Mouse (Mus musculus) stomach, embryonic 16.5 days (tissue): ENCODE results near the gene Pcsk5. TPM values are rescaled to one million over a fixed set of nuclear protein-coding genes. Genes with fewer than 3 reads are reported as not detected.

ENCODE experiments used
- ATAC-seq: fragments of 200-750 bp; cut with Nextera tagmentation; 2 replicates; pipeline ENCODE4 v1.8.0; 2017; ENCODE audit warnings: moderate number of reproducible peaks, moderate TSS enrichment; ENCODE audit not compliant: insufficient read depth, low FRiP score
- H3K27ac ChIP-seq: fragments of 300-500 bp; sonication (generic); 2 replicates; pipeline ENCODE4 v1.5.1; 2014; ENCODE audit warnings: low read length
- H3K27me3 ChIP-seq: fragments of 300-500 bp; sonication (generic); 2 replicates; pipeline ENCODE4 v1.6.1; 2014; ENCODE audit warnings: low read length, control low read depth, mixed read lengths; ENCODE audit not compliant: control insufficient read depth, insufficient read depth
- H3K36me3 ChIP-seq: fragments of 300-500 bp; sonication (generic); 2 replicates; pipeline ENCODE4 v1.6.1; 2014; ENCODE audit warnings: low read length; ENCODE audit not compliant: control insufficient read depth, insufficient read depth
- H3K4me1 ChIP-seq: fragments of 300-500 bp; sonication (generic); 2 replicates; pipeline ENCODE4 v1.6.1; 2014; ENCODE audit warnings: low read length, control low read depth, mixed read lengths; ENCODE audit not compliant: control insufficient read depth, insufficient read depth
- H3K4me2 ChIP-seq: fragments of 300-500 bp; sonication (generic); 2 replicates; pipeline ENCODE4 v1.6.1; 2014; ENCODE audit warnings: low read depth, low read length, mixed read lengths
- H3K4me3 ChIP-seq: fragments of 300-500 bp; sonication (generic); replicated peaks from 2 replicates; pipeline ENCODE4 v1.5.1; 2014; ENCODE audit warnings: mild to moderate bottlenecking, low read length
- H3K9ac ChIP-seq: fragments of 300-500 bp; sonication (generic); 2 replicates; pipeline ENCODE4 v1.6.1; 2014; ENCODE audit warnings: low read length
- H3K9me3 ChIP-seq: fragments of 300-500 bp; sonication (generic); replicated peaks from 2 replicates; pipeline ENCODE4 v1.6.1; 2016; ENCODE audit warnings: low read length, control low read depth; ENCODE audit not compliant: control insufficient read depth
- WGBS: fragments of 180-500 bp; shearing (Covaris S2); extraction: QIAGEN DNeasy Blood & Tissue Kit; methylation state at CpG from one replicate; pipeline ENCODE4 v1.1.7; 2014; 5-methylcytosine and 5-hydroxymethylcytosine counted together
- polyA plus RNA-seq: library from polyadenylated mRNA; unstranded; fragments of >200 nt; fragmentation: Nextera tagmentation; extraction: Ambion mirVana; gene quantifications from 2 replicates; pipeline ENCODE4 v1.2.1, GENCODE M21; 2015

The Pcsk5 gene
- polyA plus RNA-seq, 1 experiment from 2014 or later, result 12.1 TPM

DNA sequence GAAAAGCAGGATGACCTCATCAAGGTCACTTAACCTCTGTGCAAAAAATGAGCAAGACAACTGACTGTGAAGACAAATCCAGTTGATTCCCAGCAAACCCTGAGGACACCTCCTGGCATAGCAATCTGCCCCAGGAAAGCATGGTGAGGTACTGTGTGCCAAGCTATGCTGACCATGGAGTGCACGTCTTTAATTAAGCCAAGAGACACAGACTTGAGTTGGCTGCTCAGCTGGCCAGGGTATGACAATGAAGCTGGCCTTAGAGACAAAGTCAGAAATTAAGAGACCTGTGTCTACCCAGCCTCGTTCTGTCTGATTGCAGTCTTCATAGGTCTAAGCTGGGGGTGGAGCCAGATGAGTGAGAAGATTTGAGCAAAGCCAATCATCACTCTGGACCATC lies 72.4 kb downstream of the Pcsk5 start:
- no peak overlapping the region for H3K27ac ChIP-seq
- H3K4me3 ChIP-seq, result no peak overlapping the region
- H3K4me2 ChIP-seq, result no peak overlapping the region
- H3K4me1 ChIP-seq, result no peaks in the 10 kb centered on the region
- no peak overlapping the region for H3K9ac ChIP-seq
- H3K9me3 ChIP-seq, result no peaks in the 10 kb centered on the region
- 86% methylated on average over 2 of the region's 2 CpGs for WGBS
- no peak for ATAC-seq
- no peaks in the 10 kb centered on the region for H3K27me3 ChIP-seq
- no peaks in the 10 kb centered on the region for H3K36me3 ChIP-seq

DNA sequence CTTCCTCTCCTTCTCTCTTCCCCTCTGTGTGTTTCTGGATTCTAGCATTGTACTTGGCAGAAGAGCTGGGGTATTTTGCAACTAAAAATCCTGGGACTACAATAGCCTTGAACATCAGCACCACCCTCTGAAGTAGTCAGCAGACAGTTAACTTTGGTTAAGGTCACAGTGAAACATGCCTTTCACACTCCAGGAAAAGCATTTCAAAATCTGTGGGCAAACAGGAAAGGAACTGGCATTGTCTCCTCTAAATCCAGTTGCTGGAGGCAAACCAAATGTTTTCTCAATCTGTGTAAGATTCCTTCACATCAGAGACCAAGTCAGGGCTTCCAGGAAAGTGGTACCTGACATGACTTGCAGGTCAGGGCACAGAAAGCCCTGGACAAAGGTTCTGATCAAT lies 74.7 kb downstream of the Pcsk5 start:
- no peak for ATAC-seq
- Histone ChIP-seq H3K27ac (no peak overlapping the region), H3K27me3 (no peaks in the 10 kb centered on the region), H3K9ac (no peak overlapping the region), H3K4me2 (no peak overlapping the region), H3K4me3 (no peak overlapping the region), H3K9me3 (no peaks in the 10 kb centered on the region), H3K4me1 (no peaks in the 10 kb centered on the region), H3K36me3 (no peaks in the 10 kb centered on the region)

DNA sequence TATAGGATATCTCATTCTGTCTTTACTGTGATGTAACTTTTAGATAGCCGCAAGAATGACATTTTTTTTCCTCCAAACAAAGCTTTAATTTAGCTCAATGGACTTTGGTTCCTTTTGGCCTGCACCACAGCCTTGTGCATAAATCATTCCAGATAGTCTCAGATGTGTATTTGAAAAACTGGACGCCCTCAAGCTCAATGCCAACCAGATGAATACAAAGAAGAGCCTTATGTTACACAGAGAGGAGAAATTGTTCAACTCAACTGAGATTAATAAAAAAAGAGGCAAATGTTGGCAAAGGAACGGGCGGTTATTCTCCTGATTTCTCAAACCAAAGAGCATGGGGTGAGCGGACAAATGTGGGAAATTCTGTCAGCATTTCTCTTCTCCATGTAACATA lies 75.8 kb downstream of the Pcsk5 start:
- Histone ChIP-seq H3K36me3 (no peaks in the 10 kb centered on the region), H3K9ac (no peak overlapping the region), H3K4me2 (no peak overlapping the region), H3K4me3 (no peak overlapping the region), H3K9me3 (no peaks in the 10 kb centered on the region), H3K4me1 (no peaks in the 10 kb centered on the region), H3K27ac (no peak overlapping the region), H3K27me3 (no peaks in the 10 kb centered on the region)
- no peak for ATAC-seq
- WGBS, result 75% methylated on average over 5 of the region's 5 CpGs

DNA sequence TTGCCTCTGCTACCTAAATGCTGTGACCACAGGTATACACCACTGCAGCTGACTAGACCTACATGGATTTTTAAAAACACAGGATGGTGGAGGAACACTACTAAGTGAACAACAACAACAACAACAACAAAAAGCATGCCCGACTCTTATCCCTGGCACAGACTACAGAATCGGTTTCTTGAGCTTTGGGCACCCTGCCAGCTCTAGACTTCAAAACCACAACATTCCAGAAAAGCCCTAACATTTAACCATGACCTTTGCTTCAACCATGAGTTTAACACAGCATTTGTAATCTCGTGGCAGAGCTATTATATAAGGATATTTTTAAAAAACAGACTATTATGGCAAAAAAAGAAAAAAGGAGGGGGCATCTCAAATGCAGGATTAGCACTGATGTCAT lies 84.6 kb downstream of the Pcsk5 start:
- Histone ChIP-seq H3K36me3 (no peaks in the 10 kb centered on the region), H3K4me1 (no peaks in the 10 kb centered on the region), H3K4me3 (no peak overlapping the region), H3K27ac (no peak overlapping the region), H3K9ac (no peak overlapping the region), H3K4me2 (no peak overlapping the region), H3K9me3 (no peaks in the 10 kb centered on the region), H3K27me3 (no peaks in the 10 kb centered on the region)
- no peak for ATAC-seq
- 47% methylated on average over 3 of the region's 3 CpGs for WGBS

DNA sequence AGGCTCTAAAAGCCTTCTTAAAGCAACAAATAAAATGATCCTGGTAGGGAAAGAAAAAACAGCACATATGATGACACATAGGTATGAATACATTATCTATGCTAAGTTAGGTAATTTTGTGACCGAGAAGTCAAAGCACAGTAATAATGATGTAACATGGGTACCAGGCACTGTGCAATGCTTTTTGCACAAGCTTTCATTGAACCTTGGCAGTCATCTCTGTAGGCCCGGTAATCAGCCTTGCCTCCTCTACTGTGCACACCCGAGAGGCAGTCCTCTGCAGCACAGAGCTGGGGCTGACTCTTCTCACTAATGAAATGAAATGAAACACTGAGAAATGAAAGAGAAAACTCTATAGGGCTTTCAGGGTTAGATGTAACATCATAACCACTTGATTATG lies 89.1 kb downstream of the Pcsk5 start:
- H3K9ac ChIP-seq, result no peak overlapping the region
- no peaks in the 10 kb centered on the region for H3K4me1 ChIP-seq
- no peaks in the 10 kb centered on the region for H3K27me3 ChIP-seq
- no peak overlapping the region for H3K4me3 ChIP-seq
- no peak for ATAC-seq
- H3K9me3 ChIP-seq, result no peaks in the 10 kb centered on the region
- no peak overlapping the region for H3K27ac ChIP-seq
- WGBS, result 90% methylated on average over 3 of the region's 3 CpGs
- no peaks in the 10 kb centered on the region for H3K36me3 ChIP-seq
- H3K4me2 ChIP-seq, result no peak overlapping the region

DNA sequence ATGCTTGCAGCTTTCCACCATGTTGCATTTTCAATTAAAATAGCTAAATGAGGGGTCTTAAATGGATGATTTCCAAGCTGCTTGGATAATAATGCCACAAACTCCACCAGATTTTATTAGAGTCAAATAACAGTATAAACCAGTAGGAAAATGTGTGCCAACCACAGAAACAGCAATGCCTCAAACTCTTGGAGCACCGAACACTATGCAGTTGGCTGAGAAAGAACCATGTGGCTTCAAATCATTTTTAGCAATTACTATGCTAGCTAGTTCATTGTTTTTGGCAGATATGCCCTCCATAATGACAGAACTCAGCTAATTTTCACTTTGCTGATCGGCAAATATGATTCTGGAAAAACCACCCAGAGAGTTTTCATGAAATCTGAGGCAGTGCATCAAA lies 92.1 kb downstream of the Pcsk5 start:
- no peaks in the 10 kb centered on the region for H3K4me1 ChIP-seq
- no peak overlapping the region for H3K9ac ChIP-seq
- 85% methylated on average over 2 of the region's 2 CpGs for WGBS
- no peaks in the 10 kb centered on the region for H3K27me3 ChIP-seq
- H3K27ac ChIP-seq, result no peak overlapping the region
- no peak for ATAC-seq
- no peaks in the 10 kb centered on the region for H3K9me3 ChIP-seq
- no peaks in the 10 kb centered on the region for H3K36me3 ChIP-seq
- H3K4me2 ChIP-seq, result no peak overlapping the region
- H3K4me3 ChIP-seq, result no peak overlapping the region

DNA sequence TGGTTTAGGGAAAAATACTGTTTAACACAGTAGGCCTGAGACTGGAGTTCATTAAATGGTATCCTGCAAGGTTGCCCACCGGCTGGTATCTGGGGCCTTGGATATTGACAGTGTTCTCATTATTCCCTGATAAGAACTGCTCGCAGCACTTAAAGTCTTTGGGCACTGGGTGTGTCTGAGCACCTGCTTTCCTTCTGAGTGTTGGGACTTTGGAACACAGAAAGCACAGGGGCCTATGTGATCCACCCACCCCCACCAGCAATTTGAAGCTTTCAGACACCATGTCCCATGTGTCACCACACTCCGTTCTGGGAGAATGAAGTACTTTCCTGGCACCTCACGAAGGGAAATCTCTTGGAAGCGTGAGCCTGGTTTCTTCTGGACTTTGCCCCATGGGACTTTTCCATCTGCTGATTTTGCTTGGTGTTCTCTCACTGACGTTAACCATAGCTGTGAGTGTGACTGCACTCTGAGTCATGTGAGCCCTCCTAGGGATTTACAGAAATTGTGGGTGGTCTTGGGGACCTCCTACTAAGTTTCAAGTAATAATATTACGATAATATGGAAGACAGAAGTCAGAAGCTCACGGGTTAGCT lies 92.9 kb downstream of the Pcsk5 start:
- Histone ChIP-seq H3K9ac (no peak overlapping the region), H3K4me2 (no peak overlapping the region), H3K4me1 (no peaks in the 10 kb centered on the region), H3K27ac (peak overlapping the region; percentile 28; the same call in 1 of the 2 replicates), H3K36me3 (no peaks in the 10 kb centered on the region), H3K9me3 (no peaks in the 10 kb centered on the region), H3K4me3 (no peak overlapping the region), H3K27me3 (no peaks in the 10 kb centered on the region)
- 65% methylated on average over 8 of the region's 8 CpGs for WGBS
- ATAC-seq, result peak; percentile 87

DNA sequence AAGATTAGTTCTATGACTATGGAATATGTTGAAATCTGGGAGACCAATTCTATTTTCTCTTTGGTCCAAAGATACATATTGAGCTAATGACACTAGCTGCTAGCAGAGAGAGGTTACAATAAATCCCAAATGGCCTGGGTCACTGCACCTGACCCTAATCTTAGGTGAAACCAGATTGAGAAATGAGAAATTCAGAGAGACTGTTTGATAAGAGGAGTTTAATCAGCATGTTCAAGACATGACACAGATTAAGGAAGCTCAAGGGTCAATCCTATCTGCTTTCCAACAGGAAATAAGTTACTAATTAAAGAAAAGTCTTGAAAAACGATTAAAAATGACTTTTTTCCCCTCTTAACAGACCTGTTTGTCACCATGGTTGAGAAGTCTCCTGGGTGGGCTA lies 96.0 kb downstream of the Pcsk5 start:
- no peaks in the 10 kb centered on the region for H3K36me3 ChIP-seq
- H3K9ac ChIP-seq, result no peak overlapping the region
- no peak for ATAC-seq
- 29% methylated on average over 1 of the region's 1 CpGs for WGBS
- H3K4me3 ChIP-seq, result no peak overlapping the region
- no peaks in the 10 kb centered on the region for H3K27me3 ChIP-seq
- no peak overlapping the region for H3K4me2 ChIP-seq
- no peaks in the 10 kb centered on the region for H3K4me1 ChIP-seq
- H3K9me3 ChIP-seq, result no peaks in the 10 kb centered on the region
- H3K27ac ChIP-seq, result no peak overlapping the region

DNA sequence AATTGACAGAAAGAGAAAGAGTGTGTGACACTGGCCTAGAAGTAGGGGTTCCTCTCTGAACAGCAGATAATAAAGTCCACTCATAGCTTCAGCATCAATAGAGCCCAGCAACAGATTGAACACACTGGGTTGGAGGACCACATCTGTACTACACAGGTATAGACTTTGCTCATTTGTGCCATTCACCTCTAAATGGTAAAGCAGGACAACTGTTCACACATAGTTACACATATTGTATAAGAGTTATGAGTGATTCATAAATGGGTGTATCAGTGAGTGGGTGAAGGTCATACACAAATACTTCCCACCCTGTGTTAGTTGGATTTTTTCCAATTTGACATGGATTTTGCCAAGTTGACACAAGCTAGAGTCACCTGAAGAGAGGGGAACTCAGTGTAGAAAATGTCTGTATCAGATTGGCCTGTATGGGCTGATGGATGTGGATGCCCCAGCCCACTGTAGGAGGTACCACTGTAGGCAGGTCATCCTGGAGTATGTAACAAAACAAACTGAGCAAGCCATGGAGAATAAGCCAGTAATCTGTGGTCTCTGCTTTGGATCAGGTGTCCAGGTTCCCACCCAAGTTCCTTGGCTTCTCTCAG lies 104.7 kb downstream of the Pcsk5 start:
- H3K9me3 ChIP-seq, result no peaks in the 10 kb centered on the region
- H3K9ac ChIP-seq, result no peak overlapping the region
- H3K27ac ChIP-seq, result no peak overlapping the region
- no peaks in the 10 kb centered on the region for H3K27me3 ChIP-seq
- H3K36me3 ChIP-seq, result no peaks in the 10 kb centered on the region
- H3K4me1 ChIP-seq, result no peaks in the 10 kb centered on the region
- no peak overlapping the region for H3K4me3 ChIP-seq
- no peak for ATAC-seq
- no peak overlapping the region for H3K4me2 ChIP-seq
